Mouse (Mus musculus): ENCODE measurements around the gene Mmp25.

Gene Mmp25

GRCm38 (mm10) chr17:23664556-23665021 lies 19.5 kb upstream of the Mmp25 start:
- DNase-seq (ENCODE audit: low spot score in 2 of 2) = no peak

- peak in 1 of 2 experiments; percentile 76 for DNase-seq (ENCODE audit: low spot score in 2 of 2)
Measured at GRCm38 (mm10) chr17:23661526-23661925, 16.4 kb upstream of the Mmp25 start.

GRCm38 (mm10) chr17:23660876-23661200 lies 15.8 kb upstream of the Mmp25 start:
- no peak for DNase-seq (ENCODE audit: low spot score in 2 of 2)

GRCm38 (mm10) chr17:23660117-23660875 lies 15.2 kb upstream of the Mmp25 start, which contains the start of gene Bicdl2:
TSS of gene Bicdl2 (plus strand) at chr17:23660506.
- peak in 1 of 2 experiments; percentile 80 for DNase-seq (ENCODE audit: low spot score in 2 of 2)

- no peak for DNase-seq (ENCODE audit: low spot score in 2 of 2)
Measured at GRCm38 (mm10) chr17:23658450-23658849, 13.4 kb upstream of the Mmp25 start.

DNA sequence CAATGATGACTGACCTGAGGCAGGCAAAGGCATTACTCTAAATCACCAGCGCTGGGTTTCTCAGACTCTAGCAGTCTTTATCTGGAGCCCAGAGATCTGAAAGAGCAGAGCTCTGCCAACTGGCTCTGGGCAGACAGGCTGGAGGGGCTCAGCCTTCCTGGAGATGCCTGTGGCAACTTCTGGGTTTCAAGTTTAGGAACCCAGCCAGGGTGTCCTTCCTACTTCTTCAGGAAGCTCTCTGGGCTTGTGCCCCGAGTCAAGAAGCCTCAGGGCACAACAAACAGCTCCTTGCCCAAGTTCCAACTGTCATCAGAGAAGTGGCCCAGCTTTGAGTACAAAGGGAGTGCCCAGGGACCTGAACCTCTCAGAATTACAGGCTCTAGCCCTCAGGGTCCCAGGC lies 9.3 kb upstream of the Mmp25 start:
- DNase-seq (ENCODE audit: low spot score in 2 of 2) = no peak

DNA sequence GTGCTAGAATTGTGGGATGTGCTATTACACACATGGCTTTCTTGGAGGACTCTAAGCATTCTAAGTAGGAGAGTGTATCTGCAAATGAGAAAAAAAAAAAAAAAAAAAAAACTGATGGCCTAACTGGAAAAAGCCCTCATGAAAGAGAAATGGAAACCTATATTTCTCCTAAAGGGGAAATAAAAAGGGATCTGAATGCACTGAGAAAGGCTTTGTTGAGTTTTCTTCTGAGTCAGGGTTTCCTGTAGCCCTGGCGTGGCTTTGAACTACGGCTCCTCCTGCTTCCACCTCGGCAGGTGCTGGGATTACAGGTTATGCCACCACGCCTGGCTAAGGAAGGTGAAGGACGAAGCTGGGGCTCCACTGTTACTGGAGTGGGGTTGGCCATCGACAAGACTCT lies 8.9 kb upstream of the Mmp25 start:
- no peak for DNase-seq (ENCODE audit: low spot score in 2 of 2)

DNA sequence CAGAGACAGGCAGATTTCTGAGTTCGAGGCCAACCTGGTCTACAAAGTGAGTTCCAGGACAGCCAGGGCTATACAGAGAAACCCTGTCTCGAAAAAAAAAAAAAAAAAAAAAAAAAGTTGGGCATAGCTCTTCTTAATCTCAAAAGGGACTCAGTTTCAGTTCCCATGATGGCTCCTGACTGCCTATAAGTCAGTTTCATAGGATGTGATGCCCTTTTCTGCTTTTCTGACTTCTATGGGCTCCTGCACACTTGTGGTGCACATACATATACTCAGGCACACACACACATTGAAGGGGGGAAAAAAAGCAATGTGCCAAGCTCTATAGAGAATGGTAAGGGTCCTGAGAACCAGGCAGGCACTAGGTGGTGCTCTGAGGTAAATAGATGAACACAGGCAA lies 8.2 kb upstream of the Mmp25 start:
- DNase-seq (ENCODE audit: low spot score in 2 of 2) = no peak

- no peak for DNase-seq (ENCODE audit: low spot score in 2 of 2)
Measured at GRCm38 (mm10) chr17:23651363-23651762, 6.3 kb upstream of the Mmp25 start.

DNA sequence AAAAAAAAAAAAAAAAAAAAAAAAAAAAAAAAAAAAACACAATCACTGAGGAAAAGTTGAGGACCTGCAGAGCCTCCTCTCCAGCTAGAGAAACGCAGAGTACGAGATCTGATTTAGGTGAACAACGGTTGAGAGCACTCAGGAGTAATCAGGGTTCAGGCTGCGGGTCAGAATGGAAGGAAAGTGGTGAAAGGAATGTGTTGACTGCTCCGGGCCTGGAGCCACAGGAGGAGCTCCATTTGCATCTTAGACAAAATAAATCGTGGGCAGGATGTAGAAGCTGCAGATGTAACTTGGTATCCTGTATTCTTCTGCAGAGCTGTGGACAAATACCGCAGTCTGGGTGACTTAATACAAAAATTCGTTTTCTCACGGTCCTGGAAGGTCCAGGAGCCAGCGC lies 817 bp upstream of the Mmp25 start:
- DNase-seq (ENCODE audit: low spot score in 2 of 2) = no peak

GRCm38 (mm10) chr17:23631241-23631640 lies 13.8 kb downstream of the Mmp25 start:
- DNase-seq (ENCODE audit: low spot score in 2 of 2) = no peak

DNA sequence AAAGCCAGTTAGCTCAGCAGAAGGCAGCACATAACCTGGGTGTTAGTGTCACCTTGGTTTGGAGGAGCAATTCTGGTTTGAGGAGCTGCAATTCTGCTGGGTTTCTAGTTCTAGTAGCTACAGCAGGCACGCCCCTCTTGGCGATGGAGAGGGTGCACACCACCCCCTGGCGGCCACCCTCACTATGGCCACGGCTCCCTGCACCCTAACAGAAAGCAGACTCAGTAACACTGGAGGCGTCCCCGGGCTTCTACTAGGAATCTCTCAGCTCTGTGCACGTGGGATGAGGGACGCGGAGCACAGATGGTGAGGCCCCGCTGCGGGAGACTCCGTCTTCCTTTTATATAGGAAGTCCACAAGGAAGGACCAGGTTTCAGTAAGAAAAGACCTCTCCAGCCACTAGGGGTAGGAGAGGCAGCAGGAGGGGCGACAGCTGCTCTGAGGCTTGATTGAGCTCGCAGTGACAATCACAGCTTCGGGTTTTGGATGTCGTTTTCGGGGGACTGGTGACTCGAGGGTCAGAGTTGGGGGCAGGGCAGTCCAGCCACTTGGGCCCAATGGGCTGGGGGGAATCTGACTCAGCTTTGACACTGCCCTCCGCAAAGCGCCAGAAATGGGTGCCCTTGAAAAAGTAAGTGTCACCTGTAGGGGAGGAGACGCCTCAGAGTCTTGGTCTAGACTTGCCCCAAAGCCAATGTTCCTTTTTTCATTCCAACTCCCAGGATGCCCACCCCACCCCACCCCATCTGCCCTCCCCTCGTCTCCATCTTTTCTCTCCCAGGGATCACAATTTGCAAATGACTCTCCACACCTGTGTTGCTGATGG lies 14.7 kb downstream of the Mmp25 start:
- peak; percentile 73 to 90 for DNase-seq (ENCODE audit: low spot score in 2 of 2)

GRCm38 (mm10) chr17:23627813-23628212 lies 17.3 kb downstream of the Mmp25 start:
- no peak for DNase-seq (ENCODE audit: low spot score in 2 of 2)

DNA sequence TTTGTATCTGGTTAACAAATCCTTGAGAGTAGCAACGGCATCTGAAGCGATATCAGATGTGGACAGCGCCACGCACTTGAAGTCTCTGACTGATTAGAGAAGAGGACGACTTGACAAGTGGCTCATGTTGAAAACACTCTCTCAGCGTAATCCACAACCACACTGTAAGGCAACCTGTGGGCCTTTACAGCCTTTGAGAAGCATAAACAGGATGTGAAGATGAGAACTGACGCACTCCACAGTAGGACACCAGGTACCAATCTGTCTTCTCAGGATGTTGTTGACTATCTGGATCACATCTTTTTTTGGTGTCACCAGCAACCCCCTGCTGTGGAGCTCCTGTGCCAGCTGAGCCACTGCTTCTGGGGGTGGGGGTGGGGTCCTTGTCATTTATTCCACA lies 24.7 kb downstream of the Mmp25 start:
- DNase-seq (ENCODE audit: low spot score in 2 of 2) = no peak

- DNase-seq (ENCODE audit: low spot score in 2 of 2) = no peak
Measured at GRCm38 (mm10) chr17:23617087-23617486, 28.0 kb downstream of the Mmp25 start.

DNA sequence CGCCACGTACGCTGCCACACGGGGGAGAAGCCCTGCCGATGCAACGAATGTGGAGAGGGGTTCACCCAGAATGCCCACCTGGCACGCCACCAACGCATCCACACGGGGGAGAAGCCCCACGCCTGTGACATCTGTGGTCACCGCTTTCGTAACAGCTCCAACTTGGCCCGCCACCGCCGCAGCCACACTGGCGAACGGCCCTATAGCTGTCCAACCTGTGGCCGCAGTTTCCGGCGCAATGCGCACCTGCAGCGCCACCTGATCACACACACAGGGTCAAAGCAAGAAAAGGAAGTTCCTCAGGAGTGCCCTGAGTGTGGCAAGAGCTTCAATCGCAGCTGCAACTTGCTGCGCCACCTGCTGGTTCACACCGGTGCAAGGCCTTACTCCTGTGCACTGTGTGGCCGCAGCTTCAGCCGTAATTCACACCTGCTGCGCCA lies 34.7 kb downstream of the Mmp25 start:
- peak; percentile 70 to 87 for DNase-seq (ENCODE audit: low spot score in 2 of 2)

- no peak for DNase-seq (ENCODE audit: low spot score in 2 of 2)
Measured at GRCm38 (mm10) chr17:23609612-23610011, 35.5 kb downstream of the Mmp25 start.

- no peak for DNase-seq (ENCODE audit: low spot score in 2 of 2)
Measured at GRCm38 (mm10) chr17:23605220-23605619, 39.9 kb downstream of the Mmp25 start.

DNA sequence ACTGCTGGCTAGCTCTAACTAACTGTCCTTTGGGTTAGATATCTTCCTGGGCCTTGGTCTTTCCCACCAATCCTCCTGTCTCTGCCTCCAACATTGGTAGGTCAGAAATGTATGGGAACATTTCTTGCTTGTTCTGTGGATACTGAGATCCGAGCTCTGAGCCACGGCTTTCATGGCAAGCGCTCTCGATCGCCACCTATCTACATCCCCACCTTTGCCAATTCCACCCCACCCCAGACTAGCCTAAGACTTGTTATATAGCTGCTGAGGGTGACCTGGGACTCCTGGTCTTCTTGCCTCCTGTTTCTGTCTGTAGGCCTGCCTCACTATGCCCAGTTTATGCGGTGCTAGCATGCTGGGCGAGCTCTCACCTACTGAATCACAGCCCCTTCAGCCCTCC lies 40.7 kb downstream of the Mmp25 start:
- no peak for DNase-seq (ENCODE audit: low spot score in 2 of 2)

DNA sequence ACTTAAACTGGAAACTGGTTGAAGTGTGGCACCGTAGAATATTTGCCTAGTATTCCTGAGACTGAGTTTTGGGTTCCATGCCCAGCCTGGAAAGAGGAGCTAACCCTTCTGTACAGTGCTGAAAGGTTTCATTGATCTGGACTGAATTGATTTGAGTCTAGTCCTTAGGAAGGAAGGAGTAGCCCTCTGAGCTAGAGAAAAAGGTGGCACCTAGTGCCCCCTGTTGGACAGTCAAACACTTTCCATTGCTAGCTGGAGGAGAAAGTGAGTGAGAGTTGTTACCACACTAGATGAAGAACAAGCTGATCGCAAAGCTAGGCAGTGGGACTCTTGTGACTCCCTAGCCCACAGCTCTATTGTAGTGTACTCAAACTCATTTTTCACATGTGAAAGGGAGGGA lies 41.5 kb downstream of the Mmp25 start:
- no peak for DNase-seq (ENCODE audit: low spot score in 2 of 2)

DNA sequence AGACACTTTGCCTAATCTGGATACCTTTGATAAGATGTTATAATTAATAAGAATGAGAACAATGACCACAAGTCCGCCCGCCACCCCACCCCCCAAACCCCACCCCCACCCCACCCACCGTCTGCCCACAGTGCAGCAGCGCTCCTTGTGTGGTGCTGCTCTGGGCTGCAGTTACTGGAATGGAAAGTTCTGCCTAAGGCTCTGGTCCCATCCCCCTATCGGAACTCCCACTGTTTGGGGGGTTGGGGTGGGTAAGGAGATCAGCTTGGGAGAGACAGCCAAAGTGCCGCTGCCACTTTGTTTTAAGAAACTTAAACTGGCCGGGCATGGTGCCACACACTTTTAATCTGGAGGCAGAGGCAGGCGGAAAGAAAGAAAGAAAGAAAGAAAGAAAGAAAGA lies 42.0 kb downstream of the Mmp25 start:
- no peak for DNase-seq (ENCODE audit: low spot score in 2 of 2)

GRCm38 (mm10) chr17:23601836-23602585 lies 43.1 kb downstream of the Mmp25 start:
- no peak for DNase-seq (ENCODE audit: low spot score in 2 of 2)
